Mouse (Mus musculus): Measurements from ENCODE around the gene Mpnd.
A peak's percentile ranks its signal among the peaks of the same experiment; 100 is the strongest.

The Mpnd gene

DNA sequence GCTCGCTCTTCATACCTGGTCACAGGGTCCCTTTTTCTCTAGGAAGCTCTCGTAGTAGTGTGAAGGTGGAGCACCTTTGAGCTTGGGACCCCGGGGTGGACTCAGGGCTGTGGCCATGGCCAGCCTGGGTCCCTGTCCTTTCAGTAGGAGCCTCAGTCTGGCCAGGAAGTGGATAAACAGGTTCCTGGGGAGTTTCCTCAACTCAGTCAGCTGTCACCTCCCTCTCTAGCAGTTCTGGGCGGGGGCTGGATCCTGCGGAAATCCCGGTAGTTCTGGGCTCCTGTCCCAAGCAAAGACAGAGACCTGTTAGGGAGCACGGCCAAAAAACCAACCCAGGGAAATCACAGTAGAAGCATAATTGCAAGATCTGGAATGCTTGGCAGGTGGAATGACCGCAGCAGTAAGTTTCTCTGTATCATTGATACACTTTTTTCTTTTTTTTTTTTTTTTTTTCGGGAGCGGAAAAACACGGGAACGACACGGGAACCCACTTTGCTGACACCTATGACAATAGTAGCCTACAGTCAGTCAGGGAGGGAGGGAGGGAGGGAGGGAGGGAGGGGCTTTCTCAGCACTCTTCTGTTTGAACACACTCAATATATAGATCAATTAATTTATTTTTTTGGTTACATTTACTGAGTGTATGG is at the start of gene Mpnd, which contains the start of gene Stap2:
TSS of gene Mpnd (plus strand) at position 297 of the 647 bp plus-strand sequence.
TSS of gene Stap2 (minus strand) at position 170 of the 647 bp plus-strand sequence.
- no peak for DNase-seq (ENCODE audit: low spot score in 2 of 2)

DNA sequence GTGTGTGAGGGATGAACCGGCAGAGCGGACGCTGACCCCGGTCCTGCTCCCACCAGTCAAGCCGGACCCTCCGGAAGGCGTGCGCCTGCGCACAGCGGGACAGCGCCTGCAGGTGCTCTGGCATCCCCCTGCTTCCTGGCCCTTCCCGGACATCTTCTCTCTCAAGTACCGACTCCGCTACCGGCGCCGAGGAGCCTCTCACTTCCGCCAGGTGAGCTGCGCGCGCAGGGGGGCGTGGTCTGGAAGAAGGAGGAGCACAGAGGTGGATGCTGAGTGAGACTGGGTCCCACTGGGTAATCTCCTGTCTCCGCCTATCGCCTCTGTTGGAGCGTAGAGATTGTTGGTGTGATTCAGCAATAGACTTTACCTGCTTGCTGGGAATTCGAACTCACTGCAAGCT is 49.4 kb upstream of the Mpnd start:
- peak; percentile 49 to 74 for DNase-seq (ENCODE audit: low spot score in 2 of 2)

DNA sequence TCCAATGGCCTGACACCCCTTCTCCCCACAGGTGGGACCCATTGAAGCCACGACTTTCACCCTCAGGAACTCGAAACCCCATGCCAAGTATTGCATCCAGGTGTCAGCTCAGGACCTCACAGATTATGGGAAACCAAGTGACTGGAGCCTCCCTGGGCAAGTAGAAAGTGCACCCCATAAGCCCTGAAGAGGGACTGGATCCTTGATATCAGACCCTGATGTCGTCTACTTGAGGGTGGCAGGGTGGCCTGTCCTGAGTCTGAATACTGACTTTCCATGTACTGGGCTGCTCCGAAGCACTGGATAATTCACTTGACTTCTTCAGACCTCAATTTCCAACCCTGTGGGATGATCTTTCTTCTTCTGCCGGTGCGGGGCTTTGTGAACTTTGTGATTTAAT is 48.9 kb upstream of the Mpnd start:
- DNase-seq (ENCODE audit: low spot score in 2 of 2) = peak in 1 of 2 experiments; percentile 16

DNA sequence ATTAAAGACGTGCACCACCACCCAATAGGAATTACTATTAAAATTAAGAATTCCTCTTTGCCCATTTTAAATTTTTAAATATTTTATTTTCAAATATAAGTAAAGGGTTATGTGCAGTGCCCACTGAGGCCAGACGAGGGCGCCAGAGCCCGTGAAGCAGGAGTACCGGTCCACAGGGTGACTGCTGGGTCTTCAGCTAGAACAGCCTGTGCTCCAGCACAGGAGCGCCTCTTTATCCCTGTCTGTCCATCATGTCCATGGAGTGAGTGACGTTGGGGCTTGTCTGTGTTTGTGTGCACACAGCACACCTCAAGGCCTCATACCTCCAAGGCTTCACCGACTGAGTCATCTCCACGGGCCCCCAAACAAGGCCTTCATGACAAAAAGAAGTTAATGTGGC is 48.3 kb upstream of the Mpnd start:
- DNase-seq (ENCODE audit: low spot score in 2 of 2) = peak; percentile 55 to 74

DNA sequence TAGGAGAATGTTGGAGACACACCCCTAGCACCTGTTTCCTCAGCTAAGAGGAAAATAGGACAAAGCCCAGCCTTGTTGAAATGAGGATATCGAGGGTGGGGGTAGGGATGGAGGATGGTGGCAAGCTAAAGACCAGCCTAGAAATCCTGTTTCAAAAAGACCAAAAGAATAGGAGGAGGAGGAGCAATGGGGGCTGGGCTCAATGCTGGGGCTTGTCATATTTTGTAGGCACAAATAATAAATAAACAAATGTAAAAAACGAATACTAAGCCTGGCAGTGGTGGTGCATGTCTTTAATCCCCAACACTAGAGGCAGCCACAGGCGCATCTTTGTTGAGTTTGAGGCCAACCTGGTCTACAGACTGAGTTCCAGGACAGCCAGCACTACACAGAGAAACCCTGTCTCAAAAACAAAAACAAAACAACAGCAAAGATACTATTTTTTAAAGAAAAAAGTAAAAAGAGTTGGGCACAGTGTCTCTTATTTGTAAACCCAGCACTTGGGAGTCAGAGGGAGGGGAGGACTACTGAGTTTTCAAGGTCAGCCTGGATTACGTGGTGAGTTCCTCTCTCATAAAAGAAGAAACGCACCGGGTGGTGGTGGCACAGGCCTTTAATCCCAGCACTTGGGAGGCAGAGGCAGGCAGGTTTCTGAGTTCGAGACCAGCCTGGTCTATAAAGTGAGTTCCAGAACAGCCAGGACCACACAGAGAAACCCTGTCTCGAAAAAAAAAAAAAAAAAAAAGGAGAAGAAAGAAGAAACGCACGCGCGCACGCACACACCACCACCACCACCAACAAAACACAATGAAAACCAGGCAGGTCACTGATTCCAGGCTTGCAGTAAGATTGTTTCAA is 47.6 kb upstream of the Mpnd start:
- peak in 1 of 2 experiments; percentile 18 for DNase-seq (ENCODE audit: low spot score in 2 of 2)

DNA sequence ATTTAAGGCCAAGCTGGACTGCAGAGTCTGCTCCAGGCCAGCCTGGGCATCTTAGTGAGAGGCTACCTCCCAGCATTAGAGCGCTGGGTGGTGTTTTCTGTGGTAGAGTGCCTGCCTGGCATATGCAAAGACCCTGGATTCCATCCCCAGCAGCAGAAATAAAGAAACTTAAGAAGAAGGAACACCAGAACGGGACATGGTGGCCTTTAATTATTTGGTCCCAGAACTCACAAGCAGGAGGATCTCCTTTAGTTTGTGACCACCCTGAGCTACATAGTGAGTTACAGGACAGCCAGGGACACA is 47.0 kb upstream of the Mpnd start:
- no peak for DNase-seq (ENCODE audit: low spot score in 2 of 2)

DNA sequence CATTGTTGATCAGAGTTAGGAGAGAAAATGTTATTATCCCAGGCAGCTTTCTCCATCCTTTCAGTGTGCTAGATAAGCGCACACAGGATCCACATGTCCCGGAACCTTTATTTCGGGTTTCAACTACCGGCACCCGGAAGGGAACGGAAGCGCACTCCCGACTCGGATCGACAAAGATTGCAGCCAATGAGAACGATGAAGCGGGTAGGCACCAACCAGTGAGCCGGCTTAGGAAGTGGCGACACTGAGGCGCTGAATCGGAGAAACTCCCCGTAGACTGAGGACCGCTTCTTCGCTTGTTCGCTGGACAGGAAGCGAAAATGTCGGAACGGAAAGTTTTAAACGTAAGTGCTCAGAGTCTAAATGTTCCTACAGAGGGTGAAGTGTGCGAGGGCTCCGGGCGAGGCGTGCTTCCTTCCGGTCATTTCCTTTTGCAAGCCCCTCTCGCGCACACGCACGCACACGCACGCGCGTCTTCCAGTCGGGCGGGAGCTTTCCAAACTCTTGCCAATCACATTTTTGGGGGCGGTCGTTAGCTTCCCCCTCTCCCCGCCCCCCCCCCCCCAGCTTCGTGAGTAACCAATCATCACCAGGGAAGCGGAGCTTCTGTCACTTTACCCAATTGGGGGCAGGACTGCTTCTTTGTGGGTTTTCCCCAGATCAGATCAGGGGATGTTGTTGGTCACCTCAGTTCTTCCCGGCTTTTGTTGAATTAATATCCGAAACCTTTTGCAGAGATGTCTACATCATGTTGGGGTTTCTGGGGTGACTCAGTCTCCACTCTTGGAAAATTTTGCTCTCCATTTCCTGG is 46.4 kb upstream of the Mpnd start, which contains the start of gene Yju2:
TSS of gene Yju2 (plus strand) at position 182 of the 811 bp plus-strand sequence.
- peak; percentile 84 to 93 for DNase-seq (ENCODE audit: low spot score in 2 of 2)

DNA sequence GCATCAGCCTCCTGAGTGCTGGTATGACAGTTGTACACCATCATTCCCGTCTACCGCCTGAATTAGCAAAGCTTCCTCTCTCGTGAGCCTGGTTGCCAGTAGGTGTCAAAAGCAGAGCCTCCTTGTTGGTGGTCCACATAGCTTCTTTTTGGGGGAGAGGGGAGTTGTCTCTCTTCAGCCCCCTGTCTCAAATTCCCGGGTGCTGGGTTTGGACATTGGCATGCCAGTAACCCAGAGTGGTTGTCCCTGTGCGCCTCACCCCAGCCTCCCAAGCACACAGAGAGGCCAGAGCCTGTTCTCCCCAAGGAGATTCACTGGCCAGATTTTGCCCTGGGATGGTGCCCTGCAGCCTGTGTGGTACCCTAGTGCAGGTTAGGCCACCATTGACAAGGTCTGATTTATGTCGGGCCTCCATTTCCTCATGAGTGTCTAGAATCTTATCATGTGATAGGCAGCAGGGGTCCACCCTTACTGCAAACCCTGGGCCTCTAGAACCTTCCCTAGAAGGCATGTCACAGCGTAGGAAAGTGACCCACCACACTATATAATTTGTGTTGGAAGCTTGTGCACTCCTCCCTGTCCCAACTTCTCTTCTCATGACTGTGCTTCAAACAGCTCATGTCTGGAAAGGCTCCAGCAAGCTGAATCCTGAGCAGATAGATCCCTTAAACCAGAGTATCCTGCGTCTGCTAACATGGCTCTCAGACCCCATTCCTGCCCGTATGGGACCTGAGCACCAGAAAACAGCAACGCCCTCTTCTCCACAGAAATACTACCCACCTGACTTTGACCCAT is 45.4 kb upstream of the Mpnd start:
- peak in 1 of 2 experiments; percentile 16 for DNase-seq (ENCODE audit: low spot score in 2 of 2)

DNA sequence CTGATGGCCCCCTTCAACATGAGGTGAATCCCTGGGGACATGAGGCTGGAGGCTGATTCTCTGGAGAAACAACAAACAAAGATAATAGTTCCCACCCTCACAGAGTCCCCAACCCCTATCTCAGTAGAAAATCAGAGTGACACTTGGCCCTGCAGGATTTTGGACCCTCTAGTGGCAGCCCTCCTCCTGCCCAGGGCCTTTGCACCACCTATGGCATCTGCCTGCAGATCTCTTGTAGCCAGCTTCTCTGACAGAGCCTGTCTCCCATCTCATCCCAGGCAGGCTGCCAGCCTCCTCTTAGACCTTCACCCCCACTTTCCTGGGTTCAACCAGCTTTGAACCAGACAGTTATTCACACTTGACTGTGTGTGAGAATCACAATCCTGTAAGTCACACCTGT is 44.7 kb upstream of the Mpnd start:
- peak in 1 of 2 experiments; percentile 15 for DNase-seq (ENCODE audit: low spot score in 2 of 2)

DNA sequence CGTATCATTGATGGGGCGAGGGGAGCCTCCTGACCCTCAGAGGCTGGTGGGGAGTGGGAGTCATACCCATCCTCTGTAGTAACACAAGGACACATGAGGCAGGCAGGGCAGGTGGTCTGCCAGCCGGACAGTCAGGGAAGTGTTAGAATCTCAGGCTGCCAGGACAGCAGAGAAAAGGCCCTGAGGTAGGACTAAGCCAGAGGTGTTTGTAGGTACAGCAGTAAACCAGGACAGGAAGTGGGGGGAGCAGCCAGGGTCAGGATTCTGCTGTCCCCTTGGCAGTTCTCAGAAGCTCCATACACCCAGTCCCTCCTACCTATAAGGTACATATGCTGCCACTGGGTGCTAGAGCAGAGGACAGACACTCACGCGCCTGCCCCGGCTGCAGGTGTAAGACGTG is 43.9 kb upstream of the Mpnd start:
- peak in 1 of 2 experiments; percentile 18 for DNase-seq (ENCODE audit: low spot score in 2 of 2)

DNA sequence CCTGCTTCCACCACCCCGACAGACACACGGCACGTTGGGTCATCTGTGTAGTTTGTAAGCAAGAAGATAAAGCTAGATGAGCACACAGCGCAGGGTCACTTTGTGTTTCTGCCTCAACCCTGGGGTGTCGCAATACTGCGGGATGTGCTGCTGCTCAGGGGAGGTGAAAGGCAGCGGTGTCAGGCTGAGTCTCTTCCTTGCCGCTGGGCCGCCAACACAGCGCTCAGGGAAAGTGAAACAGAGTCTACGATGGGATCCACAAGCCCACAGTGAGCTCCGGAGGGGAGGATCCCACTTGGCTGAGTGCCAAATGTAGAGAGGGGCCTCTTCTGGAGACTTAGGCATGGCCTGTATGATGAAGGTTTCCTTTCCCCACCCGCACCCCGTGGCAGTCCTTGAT is 42.3 kb upstream of the Mpnd start:
- DNase-seq (ENCODE audit: low spot score in 2 of 2) = peak in 1 of 2 experiments; percentile 18

DNA sequence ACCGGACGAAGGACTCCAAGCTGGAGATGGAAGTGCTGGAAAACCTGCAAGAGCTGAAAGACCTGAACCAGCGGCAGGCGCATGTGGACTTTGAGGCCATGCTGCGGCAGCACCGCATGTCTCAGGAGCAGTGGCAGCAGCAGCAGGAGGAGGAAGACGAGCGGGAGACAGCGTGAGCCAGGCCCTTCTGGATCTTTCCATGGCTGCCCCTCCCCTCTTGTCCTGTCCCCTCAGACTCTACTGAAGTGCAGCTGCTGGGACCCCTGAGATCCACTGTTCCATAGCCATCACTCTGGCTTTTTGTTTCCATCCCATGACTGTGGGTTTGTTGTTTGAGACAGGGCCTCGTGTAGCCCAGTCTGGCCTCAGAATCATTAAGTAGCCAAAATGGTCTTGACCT is 41.0 kb upstream of the Mpnd start:
- peak in 1 of 2 experiments; percentile 13 for DNase-seq (ENCODE audit: low spot score in 2 of 2)

DNA sequence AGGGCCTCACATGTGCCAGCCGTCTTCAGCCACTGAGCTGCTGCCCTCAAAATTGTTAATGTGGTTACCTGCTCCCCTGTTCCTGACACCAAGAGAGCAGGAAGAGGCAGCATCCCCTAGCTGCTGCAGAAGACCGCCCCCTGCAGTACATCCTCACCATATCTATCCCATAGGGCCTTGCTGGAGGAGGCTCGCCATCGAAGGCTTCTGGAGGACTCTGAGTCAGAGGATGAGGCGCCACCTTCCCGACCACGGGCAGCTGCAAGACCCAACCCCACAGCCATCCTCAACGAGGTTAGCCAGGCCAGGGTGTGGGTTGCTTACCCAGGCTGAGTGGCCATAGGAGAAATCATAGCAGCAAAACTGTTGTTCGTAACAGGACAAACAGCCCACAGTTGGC is 40.5 kb upstream of the Mpnd start:
- peak in 1 of 2 experiments; percentile 15 for DNase-seq (ENCODE audit: low spot score in 2 of 2)

DNA sequence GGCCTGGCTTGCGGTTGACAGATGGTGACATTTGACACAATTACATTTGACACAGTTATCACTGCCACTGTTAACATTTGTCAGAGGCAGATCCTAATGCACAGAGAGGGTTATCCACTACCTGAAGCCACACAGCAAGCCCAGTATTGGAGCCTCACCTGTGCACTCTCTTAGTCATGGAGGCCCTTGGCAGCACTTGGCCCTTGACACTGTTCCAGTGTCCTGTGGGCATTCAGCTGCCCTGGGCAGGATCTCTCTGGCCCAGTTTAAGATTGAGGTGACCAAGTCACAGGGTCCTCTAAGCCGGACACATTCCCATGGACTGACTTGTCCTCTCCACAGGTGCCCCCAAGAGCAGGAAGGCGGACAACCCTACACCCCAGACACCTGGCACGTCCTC is 38.3 kb upstream of the Mpnd start:
- DNase-seq (ENCODE audit: low spot score in 2 of 2) = no peak

DNA sequence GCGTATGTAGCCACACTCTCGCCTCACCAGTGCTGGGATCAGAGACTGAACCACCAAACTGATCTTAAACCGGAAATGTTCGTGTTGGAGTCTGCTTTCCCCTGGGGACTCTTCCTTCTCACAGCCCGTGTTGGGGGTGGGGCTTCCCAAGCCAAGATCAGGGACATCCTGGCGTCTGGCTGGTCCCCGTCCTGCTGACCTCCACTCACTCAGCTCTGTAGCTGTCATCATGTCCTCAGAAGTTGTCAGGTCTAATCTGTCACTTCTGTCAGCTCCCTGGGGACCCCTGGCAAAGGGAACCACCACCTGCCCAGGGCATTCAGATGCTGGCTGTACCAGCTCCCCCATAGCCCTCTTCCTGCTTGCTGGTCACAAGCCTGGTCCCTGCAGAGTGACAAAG is 37.3 kb upstream of the Mpnd start:
- no peak for DNase-seq (ENCODE audit: low spot score in 2 of 2)

DNA sequence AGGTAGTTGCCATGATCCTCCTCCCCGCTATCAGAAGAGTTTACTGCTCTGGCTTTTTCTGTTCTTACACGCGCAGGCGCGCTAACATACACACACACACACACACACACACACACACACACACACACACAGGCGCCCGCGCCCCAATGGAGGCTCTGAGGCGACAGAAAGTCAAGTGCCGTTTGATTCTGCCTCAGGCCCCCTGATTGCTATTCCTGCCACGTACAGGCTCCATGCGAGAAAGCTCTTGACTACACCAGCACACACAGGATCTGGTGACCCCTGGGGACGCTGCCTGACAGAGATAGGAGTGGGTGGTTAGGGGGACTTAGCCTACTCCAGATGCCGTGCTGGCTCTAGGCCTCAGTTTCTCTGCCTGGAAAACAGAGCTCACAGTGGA is 36.0 kb upstream of the Mpnd start:
- peak; percentile 62 to 81 for DNase-seq (ENCODE audit: low spot score in 2 of 2)

DNA sequence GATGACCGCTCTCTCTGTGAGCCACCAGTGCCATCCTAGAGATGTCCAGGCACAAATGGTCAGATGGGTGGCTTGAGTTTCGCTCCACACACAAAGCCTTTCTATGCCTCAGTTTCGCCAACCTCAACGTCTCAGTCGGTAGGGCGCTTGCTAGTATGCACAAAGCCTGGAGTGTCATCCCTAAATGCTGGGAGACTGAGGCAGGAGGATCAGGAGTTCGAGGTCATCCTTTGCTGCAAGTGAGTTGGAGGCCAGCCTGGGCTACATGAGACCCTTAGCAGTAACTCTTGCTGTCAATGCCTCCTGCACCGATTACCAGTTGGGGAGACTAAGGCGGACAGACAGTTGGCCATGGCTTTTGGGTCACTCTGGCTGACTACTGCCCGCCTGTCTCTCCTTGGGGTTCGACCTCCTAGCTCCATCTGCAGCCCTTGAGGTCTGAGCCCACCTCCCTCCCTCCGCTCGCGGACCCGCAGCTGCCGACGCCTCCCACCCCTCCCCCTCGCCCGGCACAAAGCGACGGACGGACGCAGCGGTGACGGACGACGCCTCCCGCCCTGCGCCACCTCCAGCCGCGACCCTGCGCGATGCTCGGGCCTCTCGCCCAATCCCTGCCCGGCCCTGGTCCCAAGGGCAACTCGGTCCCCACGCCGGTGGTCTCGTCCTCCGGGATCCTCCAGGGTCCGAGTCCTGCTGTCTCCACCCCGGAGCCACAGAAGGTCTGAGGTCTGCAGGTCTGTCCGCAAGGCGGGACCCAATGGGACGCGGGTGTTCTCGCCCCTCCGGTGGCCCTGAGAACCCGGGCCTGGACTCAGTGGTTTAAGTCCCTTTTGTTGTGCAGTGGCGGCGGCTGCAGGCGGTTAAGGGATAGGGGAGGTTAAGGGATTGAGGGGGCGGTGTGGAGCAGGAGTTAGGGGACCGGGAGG is 35.3 kb upstream of the Mpnd start, which contains the start of gene Shd:
TSS of gene Shd (plus strand) at position 502 of the 926 bp plus-strand sequence.
- DNase-seq (ENCODE audit: low spot score in 2 of 2) = peak; percentile 48 to 74

DNA sequence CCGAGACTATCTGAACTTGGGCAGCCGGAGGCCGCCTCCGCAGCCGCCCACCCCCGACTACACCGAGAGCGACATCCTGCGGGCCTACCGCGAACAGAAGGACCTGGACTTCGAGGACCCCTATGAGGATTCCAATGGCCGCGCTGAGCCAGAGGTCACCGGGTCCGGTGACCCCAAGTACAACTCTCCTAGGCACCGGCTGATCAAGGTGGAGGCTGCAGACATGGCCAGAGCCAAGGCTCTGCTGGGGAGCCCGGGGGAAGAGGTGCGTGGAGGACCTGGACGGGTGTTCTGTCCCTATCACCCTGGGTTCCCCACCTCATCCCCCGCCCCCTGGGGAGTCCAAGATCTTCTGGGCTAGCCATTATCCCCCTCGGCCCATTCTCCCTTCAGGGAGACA is 34.1 kb upstream of the Mpnd start:
- no peak for DNase-seq (ENCODE audit: low spot score in 2 of 2)

DNA sequence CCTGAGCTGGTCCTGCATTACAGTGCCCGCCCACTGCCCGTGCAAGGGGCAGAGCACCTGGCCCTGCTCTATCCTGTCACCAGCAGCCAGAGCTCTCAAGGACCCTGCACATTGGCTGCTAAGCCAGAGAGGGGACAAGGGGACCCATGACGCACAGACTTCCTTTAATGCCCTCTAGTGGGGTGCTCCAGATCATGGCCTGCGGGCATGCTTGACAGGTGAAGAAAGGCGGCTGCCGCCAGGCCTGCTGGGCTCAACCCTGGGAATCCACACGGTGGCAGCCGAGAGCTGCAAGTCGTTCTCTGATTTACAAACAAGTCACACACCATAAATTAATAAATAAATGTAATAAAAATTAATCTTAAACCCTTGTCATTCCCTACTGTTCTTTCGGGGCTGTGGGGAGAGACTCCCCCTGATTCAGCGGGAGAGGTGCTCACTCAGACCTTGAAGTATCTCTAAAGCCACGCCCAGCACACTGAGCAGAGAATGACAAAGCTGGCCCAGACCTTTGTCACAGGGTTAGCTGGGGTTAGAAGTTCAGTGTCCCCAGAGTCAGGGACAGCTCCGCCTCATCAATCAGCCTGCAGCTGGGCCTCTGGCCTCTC is 29.2 kb upstream of the Mpnd start:
- peak; percentile 70 to 85 for DNase-seq (ENCODE audit: low spot score in 2 of 2)

DNA sequence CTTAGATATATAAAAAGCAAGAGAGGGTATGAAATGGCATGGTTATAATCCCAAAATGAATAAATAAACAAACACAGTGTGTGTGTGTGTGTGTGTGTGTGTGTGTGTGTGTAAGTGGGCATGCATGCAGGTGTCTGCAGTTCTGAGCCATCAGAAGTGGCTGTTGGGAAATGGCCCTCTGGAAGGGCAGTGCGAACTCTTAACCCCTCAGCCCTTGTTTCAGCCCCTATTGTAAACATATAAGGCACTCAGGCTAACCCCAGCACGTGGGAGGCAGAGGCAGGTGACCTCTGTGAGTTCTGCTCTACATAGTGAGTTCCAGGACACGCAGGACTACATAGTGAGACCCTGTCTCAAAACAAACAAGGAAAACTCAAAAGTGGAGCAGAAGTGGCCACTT is 28.2 kb upstream of the Mpnd start:
- DNase-seq (ENCODE audit: low spot score in 2 of 2) = no peak
